Mouse (Mus musculus) lung, postnatal 0 days (tissue): ENCODE data around the gene Efcab5. TPM values are rescaled to one million over a fixed set of nuclear protein-coding genes. Genes with fewer than 3 reads are reported as not detected.

Experiments
- ATAC-seq: fragments of 200-750 bp; cut with Nextera tagmentation; 2 replicates; pipeline ENCODE4 v1.8.0; 2017; ENCODE audit warnings: moderate library complexity
- DNase-seq: peaks from one replicate; pipeline ENCODE4 v3.0.0-alpha.2; 2016; ENCODE audit warnings: low spot score
- H3K27ac ChIP-seq: fragments of 300-500 bp; sonication (generic); 2 replicates; pipeline ENCODE4 v1.5.1; 2014; ENCODE audit warnings: antibody characterized with exemption, mild to moderate bottlenecking, low read length, mixed read lengths
- H3K27me3 ChIP-seq: fragments of 300-500 bp; sonication (generic); replicated peaks from 2 replicates; pipeline ENCODE4 v1.6.1; 2014; ENCODE audit warnings: low read length, mixed read lengths; ENCODE audit not compliant: insufficient read depth
- H3K36me3 ChIP-seq: fragments of 300-500 bp; sonication (generic); 2 replicates; pipeline ENCODE4 v1.6.1; 2014; ENCODE audit warnings: low read length, mixed read lengths; ENCODE audit not compliant: insufficient read depth
- H3K4me1 ChIP-seq: fragments of 300-500 bp; sonication (generic); 2 replicates; pipeline ENCODE4 v1.6.1; 2014; ENCODE audit warnings: antibody characterized with exemption, low read depth, low read length, mixed read lengths; ENCODE audit not compliant: insufficient read depth
- H3K4me2 ChIP-seq: fragments of 300-500 bp; sonication (generic); replicated peaks from 2 replicates; pipeline ENCODE4 v1.6.1; 2014; ENCODE audit warnings: low read depth, mild to moderate bottlenecking, low read length, moderate library complexity, mixed read lengths
- H3K4me3 ChIP-seq: fragments of 300-500 bp; sonication (generic); 2 replicates; pipeline ENCODE4 v1.5.1; 2014; ENCODE audit warnings: low read depth, low read length
- H3K9ac ChIP-seq: fragments of 300-500 bp; sonication (generic); replicated peaks from 2 replicates; pipeline ENCODE4 v1.6.1; 2014; ENCODE audit warnings: low read depth, mild to moderate bottlenecking
- H3K9me3 ChIP-seq: fragments of 300-500 bp; sonication (generic); 2 replicates; pipeline ENCODE4 v1.6.1; 2016; ENCODE audit warnings: low read length, mixed read lengths
- CTCF ChIP-seq: IDR thresholded peaks from 2 replicates; pipeline ENCODE4 v1.5.1; 2016; ENCODE audit warnings: antibody characterized with exemption, mild to moderate bottlenecking
- EP300 ChIP-seq: IDR thresholded peaks from 2 replicates; pipeline ENCODE4 v1.6.1; 2016; ENCODE audit warnings: antibody characterized with exemption, mild to moderate bottlenecking, control low read depth
- WGBS: fragments of 180-500 bp; shearing (Covaris S2); extraction: QIAGEN DNeasy Blood & Tissue Kit; methylation state at CpG from one replicate; pipeline ENCODE4 v1.1.7; 2014; 5-methylcytosine and 5-hydroxymethylcytosine counted together
- polyA plus RNA-seq: library from polyadenylated mRNA; unstranded; fragments of >200 nt; fragmentation: Nextera tagmentation; extraction: Ambion mirVana; gene quantifications from 2 replicates; pipeline ENCODE4 v1.2.1, GENCODE M21; 2015

The Efcab5 gene
- polyA plus RNA-seq, 1 experiment from 2014 or later: 0.31 TPM

- peak; percentile 11; the same call in 1 of the 2 replicates for ATAC-seq
- Histone ChIP-seq H3K4me3 (peak overlapping the region; percentile 89), H3K36me3 (no peaks in the 10 kb centered on the region), H3K9ac (peak overlapping the region; percentile 70), H3K4me2 (peak overlapping the region; percentile 96), H3K9me3 (no peaks in the 10 kb centered on the region), H3K4me1 (0 out of 2 replicates have a peak, but pooled peaks cover 3% of the 10 kb centered on the region), H3K27me3 (no peaks in the 10 kb centered on the region), H3K27ac (peak overlapping the region; percentile 57)
- no peak for TF ChIP-seq EP300
- no peak for TF ChIP-seq CTCF
- WGBS: 1% methylated on average over 11 of the region's 11 CpGs
- DNase-seq: peak; percentile 33
Measured at GRCm38 (mm10) chr11:77215483-77215882, 26.7 kb upstream of the Efcab5 start.

- WGBS: 0% methylated on average over 1 of the region's 1 CpGs
- Histone ChIP-seq H3K9me3 (no peaks in the 10 kb centered on the region), H3K4me3 (no peak overlapping the region), H3K4me2 (0 out of 2 replicates have a peak overlapping the region, but pooled peaks have one; percentile 3), H3K36me3 (no peaks in the 10 kb centered on the region), H3K27ac (no peak overlapping the region), H3K9ac (no peak overlapping the region), H3K27me3 (no peaks in the 10 kb centered on the region), H3K4me1 (0 out of 2 replicates have a peak, but pooled peaks cover 3% of the 10 kb centered on the region)
- peak; percentile 90 for TF ChIP-seq CTCF
- no peak for TF ChIP-seq EP300
- DNase-seq (peak; percentile 90), ATAC-seq (peak; percentile 67)
Measured at GRCm38 (mm10) chr11:77214755-77215154, 26.0 kb upstream of the Efcab5 start.

- no peak overlapping the region for H3K4me3 ChIP-seq
- H3K9ac ChIP-seq: no peak overlapping the region
- ATAC-seq: no peak
- no peaks in the 10 kb centered on the region for H3K36me3 ChIP-seq
- no peaks in the 10 kb centered on the region for H3K9me3 ChIP-seq
- H3K4me1 ChIP-seq: 0 out of 2 replicates have a peak, but pooled peaks cover 3% of the 10 kb centered on the region
- TF ChIP-seq CTCF: no peak
- TF ChIP-seq EP300: no peak
- DNase-seq: peak; percentile 21
- no peak overlapping the region for H3K27ac ChIP-seq
- WGBS: 93% methylated on average over 1 of the region's 1 CpGs
- no peak overlapping the region for H3K4me2 ChIP-seq
- no peaks in the 10 kb centered on the region for H3K27me3 ChIP-seq
Measured at GRCm38 (mm10) chr11:77214142-77214692, 25.4 kb upstream of the Efcab5 start.

GRCm38 (mm10) chr11:77200703-77201102 is 11.9 kb upstream of the Efcab5 start:
- H3K4me3 ChIP-seq: no peak overlapping the region
- no peak overlapping the region for H3K27ac ChIP-seq
- H3K4me1 ChIP-seq: no peaks in the 10 kb centered on the region
- H3K9ac ChIP-seq: no peak overlapping the region
- H3K9me3 ChIP-seq: no peaks in the 10 kb centered on the region
- H3K36me3 ChIP-seq: no peaks in the 10 kb centered on the region
- ATAC-seq (no peak), DNase-seq (no peak)
- no peak overlapping the region for H3K4me2 ChIP-seq
- TF ChIP-seq CTCF (no peak), EP300 (no peak)
- H3K27me3 ChIP-seq: no peaks in the 10 kb centered on the region
- 39% methylated on average over 1 of the region's 1 CpGs for WGBS

GRCm38 (mm10) chr11:77199636-77200035 is 10.9 kb upstream of the Efcab5 start:
- Histone ChIP-seq H3K27ac (no peak overlapping the region), H3K27me3 (no peaks in the 10 kb centered on the region), H3K9me3 (no peaks in the 10 kb centered on the region), H3K4me1 (no peaks in the 10 kb centered on the region), H3K36me3 (no peaks in the 10 kb centered on the region), H3K4me2 (no peak overlapping the region), H3K9ac (no peak overlapping the region), H3K4me3 (no peak overlapping the region)
- ATAC-seq (no peak), DNase-seq (no peak)
- TF ChIP-seq EP300: no peak
- no peak for TF ChIP-seq CTCF
- 40% methylated on average over 4 of the region's 4 CpGs for WGBS

GRCm38 (mm10) chr11:77196181-77197143 is 7.7 kb upstream of the Efcab5 start:
- no peak for TF ChIP-seq CTCF
- no peak for TF ChIP-seq EP300
- DNase-seq (peak; percentile 44), ATAC-seq (peak; percentile 62)
- H3K4me3 ChIP-seq: no peak overlapping the region
- H3K36me3 ChIP-seq: no peaks in the 10 kb centered on the region
- no peaks in the 10 kb centered on the region for H3K27me3 ChIP-seq
- H3K9me3 ChIP-seq: no peaks in the 10 kb centered on the region
- no peaks in the 10 kb centered on the region for H3K4me1 ChIP-seq
- no peak overlapping the region for H3K27ac ChIP-seq
- WGBS: 29% methylated on average over 4 of the region's 4 CpGs
- H3K4me2 ChIP-seq: no peak overlapping the region
- no peak overlapping the region for H3K9ac ChIP-seq
